Mouse (Mus musculus) right cerebral cortex, postnatal 14 days (tissue): ENCODE measurements around the gene Prrc2b.

Experiments used
- DNase-seq: peaks from one replicate; pipeline ENCODE4 v3.0.0; 2022

The Prrc2b gene

DNA sequence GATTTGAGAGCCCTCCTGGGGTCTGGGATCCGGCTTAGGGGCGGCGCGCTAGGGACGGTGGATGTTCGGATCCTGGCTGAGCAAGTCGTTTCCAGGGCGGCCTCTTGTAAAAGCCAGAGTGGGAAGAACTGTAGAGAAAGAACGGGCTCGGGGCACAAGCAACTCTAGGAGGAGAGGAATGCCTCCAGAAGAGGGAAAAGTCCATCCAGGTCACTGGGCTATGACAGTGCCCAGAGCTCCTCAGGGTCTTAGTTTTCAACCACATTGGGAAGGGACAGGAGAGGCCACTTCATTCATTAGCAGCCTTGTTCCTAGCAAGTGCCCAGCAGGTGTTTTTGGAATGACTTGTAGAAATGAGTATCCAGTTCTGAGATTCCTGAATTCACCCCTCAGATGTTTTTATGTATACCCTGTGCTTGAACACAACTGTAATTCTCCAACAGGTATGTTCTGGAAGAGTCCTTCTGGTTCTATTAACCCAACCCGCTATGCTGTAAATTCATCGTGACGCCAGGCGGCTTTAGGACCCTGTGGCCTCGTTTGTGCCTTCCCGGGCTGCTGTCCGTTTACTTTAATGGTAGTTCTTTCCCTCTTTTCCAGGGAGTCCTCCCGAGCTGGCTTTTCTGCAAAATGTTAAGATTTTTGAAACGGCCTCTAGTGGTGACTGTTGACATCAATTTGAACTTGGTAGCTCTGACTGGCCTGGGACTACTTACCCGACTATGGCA, 86.0 kb downstream of the Prrc2b start:
- no peak for DNase-seq

DNA sequence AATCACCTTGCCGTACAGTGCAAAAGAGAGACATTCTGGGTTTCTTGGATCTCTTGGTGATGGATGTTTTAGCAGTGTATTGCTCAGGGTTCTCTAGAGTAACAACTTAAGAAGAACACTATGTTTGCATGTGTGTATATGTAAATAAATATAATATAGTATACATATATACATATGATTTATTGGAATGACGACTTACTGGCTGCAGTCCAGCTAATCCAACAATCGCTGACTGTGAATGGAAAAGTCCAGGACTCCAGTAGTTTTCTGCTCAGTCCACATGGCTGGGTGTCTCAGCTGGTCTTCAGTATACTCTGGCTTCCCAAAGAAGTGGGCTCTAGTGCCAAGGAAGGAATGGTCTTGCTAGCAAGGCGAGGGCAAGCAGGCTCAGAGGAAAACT, 86.7 kb downstream of the Prrc2b start:
- no peak for DNase-seq

DNA sequence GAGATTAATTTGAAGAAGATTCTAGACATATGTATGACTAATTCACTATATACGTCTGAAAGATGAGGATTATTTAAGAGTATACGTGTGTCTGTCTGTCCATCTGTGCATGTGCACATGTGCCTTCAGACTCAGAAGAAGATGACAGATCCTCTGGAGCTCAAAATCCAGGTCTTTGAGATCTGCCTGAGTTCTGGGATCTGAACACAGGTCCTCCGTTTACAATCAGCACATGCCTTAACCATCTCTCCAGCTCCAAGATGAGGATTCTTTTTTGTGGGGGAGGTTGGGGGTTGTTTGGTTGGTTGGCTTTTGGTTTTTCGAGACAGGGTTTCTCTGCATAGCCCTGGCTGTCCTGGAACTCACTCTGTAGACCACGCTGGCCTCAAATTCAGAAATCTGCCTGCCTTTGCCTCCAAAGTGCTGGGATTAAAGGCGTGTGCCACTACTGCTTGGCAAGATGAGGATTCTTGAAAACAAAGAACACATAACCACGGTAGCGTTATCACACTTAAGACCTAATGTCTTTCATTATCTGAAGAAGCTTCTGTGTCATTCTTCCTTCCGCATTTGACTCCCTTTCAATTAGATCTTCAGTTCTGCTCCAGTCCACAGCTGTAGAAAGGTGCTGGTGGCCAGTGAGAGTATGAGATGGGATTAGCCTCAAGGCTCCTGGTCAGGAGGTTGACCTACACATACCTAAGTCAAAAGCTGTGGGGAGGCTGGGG, 88.0 kb downstream of the Prrc2b start:
- no peak for DNase-seq

DNA sequence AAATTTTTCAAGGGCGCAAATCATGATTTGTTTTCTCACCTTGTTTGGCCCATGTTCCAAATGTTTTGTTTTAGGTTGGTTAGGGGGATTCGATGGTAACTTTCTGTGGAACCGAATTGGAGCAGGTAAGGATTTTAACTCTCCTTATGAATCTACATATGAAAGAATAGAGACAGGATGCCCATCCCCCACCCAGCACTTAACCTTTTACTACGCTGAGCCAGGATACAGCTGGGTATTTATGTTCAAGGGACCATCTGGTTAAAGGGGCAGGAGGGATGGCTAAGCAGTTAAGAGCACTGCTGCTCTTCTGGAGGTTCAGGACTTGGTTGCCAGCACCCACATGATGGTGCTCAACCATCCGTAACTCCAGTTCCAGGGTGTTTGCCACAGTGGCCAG, 89.7 kb downstream of the Prrc2b start:
- DNase-seq = no peak

DNA sequence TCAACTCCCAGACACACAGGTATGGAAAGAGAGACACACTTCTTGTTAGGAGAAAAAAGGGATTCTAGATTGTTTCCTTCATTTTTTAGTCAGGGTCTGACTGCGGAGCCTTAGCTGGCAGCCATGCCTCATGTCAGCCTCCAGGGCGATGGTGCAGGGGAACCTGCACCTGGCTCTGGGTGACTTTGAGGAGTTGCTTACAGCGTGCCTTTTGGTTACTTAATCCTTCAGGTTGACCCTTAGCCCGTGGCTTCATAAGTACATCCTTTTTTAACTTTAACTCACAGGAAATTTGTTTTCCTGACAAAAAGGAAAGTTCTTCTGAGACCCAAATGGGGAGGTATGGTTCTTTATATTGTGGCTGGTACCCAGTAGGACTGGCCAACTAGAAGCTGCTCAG, 92.1 kb downstream of the Prrc2b start:
- no peak for DNase-seq

DNA sequence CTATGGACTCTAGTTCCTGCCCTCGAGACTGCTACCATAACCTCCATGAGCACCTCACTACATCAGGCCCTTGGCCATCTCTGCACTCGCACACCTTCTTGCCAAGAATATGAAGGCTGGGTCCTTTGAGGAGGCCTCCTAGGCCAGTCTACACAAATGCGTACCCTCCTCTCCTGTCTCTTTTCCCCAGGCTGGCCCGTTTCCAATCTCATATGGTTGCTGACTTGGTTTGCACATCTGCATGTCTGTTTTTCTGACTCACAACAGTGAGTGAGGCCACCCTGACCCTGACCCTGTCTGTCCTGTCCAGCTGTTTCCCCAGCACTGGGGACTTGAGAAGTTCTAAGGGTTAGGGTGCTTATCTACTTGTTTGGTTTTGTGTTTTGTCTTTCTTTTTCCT, 95.9 kb downstream of the Prrc2b start:
- DNase-seq = no peak

DNA sequence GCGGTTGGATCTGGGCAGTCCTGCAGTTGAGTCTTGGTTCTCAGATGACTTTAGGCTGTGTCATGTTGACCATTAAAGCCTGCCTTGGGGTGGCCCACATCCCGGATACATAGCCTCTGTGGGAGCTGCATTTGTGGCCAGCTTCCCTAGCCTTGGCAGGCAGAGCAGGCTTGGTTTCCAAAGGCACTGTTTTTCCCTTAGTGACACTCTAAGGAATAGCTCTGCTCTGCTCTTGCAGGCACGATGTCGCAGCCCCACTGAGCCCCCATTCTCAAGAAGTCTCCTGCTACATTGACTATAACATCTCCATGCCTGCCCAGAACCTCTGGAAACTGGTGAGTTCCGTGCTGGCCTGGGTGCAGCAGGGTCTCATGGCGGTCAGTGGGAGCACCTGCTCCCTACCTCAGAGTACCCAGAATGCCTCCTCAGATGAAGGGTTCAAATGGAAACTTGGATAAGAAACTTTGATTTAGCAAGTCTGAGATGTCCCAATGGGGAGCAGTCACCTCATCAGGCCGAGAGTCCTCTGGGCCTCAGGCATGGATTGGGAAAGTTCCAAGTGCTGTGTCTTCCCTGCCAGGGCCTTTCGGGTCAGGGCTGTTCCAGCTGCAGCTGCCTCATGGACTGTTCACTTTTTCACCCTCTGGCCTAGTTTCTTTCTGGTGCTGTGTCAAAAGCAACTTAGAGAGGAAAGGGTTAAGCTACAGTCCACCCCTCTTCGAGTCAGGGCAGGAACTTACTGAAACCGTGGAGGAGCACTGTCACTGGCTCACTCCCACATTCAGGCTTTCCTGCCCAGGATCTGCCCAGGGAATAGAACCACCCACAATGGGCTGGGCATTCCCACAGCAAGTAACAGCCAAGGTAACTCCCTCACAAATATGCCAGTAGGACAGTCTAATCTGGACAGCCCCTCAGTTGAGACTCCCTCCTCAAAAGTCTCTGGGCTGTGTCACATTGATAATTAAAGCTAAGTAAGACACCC, 97.8 kb downstream of the Prrc2b start:
- no peak for DNase-seq

DNA sequence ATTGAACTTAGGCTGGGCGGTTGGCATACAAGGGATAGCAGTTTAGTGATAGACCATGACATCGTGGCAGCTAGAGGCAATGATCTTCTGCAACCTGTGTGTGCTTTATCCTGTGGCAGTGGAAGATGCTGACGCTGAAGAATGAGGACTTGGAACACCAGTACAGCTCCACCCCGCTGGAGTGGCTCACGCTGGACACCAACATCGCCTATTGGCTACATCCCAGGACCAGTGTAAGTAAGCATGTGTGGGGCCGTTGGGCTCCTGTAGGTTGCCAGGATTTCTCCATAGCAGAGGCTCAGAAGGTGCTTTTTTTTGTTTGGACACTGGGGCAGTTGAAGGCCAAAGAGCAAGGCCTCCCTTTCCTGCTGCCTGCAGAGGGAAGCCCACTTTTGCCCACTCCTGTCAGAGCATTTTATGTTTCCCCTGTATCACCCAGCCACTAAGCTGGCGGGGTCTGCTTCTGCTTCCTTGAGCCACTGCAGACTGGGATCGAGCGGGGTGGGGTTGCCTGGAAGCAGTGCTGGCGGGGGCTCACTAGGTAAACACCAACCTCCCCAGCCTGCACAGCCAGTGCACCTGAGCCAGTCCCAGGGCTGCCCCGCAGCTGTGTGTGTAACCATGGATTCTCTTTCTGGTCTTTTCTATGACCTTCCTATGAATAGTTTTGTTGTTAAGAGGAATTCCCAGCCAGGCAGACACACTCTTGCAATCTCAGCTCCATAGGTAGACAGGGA, 101.1 kb downstream of the Prrc2b start:
- DNase-seq = no peak

DNA sequence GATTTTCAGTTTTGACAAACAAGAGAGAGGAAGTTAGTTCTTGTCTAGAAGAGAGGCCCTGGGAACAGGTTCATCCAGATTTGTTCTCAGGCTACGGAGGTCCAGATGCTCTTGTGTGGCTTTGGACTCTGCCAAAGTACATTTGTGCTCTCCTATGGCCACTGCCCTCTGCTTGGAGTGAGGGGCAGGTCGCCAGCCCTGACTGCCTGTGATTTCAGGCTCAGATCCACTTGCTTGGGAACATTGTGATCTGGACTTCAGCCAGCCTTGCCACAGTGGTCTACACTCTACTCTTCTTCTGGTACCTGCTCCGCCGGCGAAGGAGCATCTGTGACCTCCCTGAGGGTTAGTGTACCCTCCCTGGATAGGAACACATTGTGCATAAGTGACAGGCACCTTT, 101.8 kb downstream of the Prrc2b start:
- no peak for DNase-seq

DNA sequence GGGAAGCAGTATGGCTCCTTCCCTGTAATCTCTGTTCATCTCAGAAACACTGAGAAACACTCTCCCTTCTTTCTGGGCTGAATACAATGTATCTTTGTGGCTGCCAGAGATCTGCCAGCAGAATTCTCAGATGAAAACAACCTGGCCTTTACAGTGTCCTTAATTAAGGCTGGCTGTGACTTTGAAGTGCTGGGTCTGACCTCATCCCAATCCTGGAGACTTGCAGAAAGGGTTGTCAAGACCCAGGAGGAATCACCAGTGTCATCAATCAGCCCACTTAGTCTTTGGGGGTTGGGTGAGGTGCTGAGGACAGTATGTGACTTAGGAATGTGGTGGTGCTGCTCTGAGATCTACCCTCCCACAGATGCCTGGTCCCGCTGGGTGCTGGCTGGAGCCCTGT, 102.5 kb downstream of the Prrc2b start:
- DNase-seq = no peak

DNA sequence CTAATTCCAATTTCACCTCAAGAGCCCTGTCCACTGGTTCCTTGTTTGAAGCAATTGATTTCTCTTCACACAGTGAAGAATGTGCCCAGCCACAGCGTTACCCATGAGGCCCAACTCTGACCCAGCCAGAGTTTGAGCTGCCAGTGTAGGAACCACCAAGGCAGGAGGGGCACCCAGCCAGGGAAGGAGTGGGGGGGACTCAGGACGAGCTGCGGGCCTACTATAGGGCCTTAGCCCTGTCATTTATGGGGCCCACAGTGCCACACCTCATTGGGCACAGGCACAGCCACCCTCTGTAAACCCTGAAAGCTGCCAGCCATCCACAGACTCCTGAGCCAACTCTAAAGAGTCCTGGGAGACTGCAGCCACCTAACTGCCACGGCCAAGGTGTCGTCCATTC, 103.7 kb downstream of the Prrc2b start:
- DNase-seq = no peak

DNA sequence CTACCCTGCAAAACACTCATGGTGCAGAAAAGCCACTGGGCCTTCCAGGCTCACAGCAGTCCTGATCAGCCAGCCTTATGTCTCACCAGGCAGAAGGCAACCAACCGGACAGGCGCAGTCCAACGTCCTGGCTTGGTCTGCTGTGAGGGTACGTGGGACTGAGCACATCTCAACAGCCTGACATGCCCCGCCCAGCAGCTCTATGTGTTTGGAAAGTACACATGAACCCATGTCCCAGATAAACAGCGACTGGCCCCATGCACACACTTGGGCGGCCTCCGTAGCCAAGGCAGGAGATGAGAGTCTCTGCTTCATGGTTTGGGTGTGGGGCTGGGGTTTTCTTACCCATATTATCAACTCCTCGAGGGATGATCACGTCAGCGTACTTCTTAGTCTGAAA, 105.4 kb downstream of the Prrc2b start:
- no peak for DNase-seq

DNA sequence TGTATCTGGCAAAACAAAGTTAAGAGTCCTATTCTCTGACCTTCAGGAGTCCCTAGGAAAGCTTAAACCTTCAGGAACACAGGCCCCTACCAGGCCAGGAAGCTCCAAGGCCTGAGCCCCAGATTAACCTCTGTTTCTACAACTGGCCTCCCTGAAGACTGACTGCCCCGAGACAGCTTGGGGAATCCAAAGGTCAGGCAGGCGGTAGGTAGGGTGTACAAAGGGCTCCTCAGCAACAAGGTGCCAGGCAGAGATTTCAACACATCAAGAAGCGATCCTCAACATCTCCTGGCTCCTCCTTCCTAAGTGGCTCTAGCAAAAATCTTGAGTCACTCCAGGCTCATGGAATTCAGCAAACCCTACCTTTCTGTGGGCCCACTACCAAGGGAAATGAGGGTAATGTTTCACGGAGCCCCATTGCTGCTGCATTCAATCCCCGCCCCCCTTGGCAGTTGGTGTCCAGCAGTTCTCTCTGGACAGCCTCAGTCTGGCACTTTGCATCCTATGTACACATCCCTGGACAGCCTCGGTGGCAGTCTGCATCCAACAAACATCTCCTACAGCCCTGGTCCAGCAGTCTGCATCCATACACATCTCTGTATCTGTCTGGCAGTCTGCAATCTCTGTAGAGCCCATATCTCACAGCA, 108.1 kb downstream of the Prrc2b start:
- DNase-seq = no peak

DNA sequence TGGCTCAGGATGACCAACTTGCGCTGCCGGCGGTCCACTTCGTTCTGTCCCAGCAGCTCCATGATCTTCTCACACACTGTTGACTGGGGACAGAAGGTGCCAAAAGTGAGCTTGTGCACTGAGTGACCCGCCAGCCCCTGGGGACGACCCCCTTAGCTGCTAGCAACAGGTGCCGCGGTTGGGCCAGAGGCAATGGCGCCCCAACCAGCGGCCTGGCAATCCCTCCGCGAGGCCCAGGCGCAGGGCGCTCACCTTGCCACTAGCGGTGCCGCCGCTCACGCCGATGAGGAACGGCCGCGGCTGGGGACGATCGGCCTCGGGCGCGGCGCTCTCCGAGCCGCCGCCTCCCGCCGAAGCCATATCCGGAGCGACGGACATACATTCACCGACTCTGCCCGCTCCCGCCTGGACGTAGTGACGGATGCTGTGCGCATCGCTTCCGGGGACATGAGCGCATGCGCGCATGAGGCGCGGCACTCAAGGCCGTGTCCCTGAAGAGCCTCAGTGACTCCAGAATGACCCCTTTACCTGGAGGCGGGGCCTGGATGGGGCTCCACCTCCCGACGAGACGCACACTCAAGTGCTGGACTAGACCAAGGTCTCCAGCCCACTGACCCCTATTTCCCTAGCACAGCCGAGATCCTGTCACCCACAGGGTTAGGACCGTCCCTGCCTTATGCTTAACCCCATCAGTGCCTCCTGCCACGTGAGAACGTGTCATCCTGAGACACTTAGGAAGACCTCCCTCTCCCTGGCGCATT, 109.0 kb downstream of the Prrc2b start, which contains the start of gene Uck1:
Gene Uck1, minus strand, starts transcription at position 503 of the 761 bp plus-strand sequence.
- peak; percentile 86 for DNase-seq

DNA sequence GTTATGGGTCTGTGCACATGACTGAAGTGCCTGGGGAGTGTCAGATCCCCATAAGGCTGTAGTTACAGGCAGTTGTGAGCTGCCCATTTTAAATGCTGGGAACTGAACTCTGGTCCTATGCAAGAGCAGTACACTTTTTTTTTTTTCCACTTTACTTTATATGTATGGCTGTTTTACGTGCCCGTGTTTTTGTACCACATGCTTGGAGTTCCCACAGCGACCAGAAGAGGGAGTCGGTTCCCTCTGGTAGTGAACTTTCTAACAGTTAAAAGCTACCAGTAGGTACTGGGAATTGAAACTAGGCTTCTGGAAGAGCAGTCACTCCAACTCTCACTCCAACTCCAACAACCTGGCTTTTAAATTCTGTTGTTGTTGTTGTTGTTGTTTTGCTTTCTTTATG, 109.8 kb downstream of the Prrc2b start:
- DNase-seq = peak; percentile 40

DNA sequence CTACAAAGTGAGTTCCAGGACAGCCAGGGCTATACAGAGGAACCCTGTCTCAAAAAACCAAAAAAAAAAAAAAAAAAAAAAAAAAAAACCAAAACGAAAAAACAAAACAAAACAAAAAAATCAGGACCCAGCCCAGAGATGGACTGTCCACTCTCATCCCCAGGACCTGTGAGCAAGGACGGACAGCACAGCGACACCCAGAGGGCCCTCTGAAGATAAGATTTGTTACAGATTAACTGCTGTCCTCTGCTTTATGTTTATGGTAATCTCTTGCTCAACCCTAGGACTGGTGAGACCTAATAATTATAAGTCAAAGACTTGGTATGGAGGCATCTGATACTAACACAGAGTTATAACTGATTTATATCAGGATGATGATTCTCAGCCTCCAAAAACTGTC, 124.9 kb downstream of the Prrc2b start:
- no peak for DNase-seq

DNA sequence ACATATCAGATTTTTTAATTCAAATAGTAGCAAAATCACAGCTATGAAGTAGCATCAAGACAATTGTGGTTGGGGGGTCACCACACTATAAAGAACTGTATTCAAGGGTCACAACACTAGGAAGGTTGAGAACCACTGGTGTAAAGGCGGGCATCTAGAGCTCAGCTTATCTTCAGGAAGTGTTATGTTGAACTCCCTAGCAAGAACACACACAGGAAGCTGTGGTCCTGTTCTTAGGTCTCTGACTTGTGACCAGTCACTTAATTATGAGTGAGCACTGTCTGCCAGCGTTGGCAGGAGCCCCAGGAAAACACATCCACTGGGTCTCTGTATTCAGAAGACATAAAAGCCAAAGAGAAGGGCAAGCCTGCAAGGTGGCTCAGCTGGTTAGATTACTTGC, 131.4 kb downstream of the Prrc2b start:
- no peak for DNase-seq

DNA sequence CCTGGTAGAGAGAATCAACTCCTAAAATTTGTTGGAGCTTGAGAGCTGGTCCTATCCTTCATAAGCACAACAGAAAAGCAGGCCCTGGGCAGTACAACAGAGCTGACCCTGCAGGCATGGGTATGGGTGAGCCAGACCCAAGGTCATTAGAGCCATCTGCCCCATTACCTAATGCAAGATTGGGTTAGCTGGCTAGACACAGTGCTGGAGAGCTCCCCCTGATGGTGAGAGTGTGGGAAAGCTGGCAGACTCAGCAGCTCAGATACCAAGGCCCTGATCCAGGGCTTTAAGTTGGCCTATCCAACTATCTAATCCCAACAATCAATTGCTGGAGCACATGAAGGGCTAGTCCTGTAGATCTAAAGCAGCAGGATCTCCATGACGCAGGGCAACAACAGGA, 131.8 kb downstream of the Prrc2b start:
- peak; percentile 36 for DNase-seq

DNA sequence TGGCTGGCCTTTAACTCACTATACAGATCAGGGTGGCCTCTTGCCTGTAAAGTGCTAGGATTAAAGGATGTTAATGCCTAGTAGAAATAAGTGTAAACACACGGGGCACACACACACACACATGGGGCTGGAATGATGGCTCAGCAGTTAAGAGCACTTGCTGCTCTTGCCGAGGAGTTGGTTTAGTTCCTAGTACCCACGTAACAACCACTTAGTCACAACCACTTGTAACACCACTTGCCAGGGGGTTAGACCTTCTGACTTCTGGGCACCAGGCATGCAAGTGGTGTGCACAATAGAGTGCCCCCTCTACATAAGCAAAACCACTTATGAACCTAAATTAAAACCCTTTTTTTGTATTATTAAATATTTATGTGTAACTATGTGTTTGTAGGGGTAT, 133.1 kb downstream of the Prrc2b start:
- DNase-seq = no peak
